Mouse (Mus musculus) small intestine, adult 2 months (tissue): ENCODE results near the gene Sfswap.

Experiments used
- CTCF ChIP-seq: fragments of 200-500 bp; IDR thresholded peaks from 2 replicates; pipeline ENCODE4 v1.5.1; 2012; ENCODE audit warnings: low read depth, mild to moderate bottlenecking, control low read depth, inconsistent platforms, low read length, moderate library complexity, mixed read lengths; ENCODE audit not compliant: insufficient replicate concordance, insufficient read length; ENCODE audit errors: extremely low read depth
- POLR2A ChIP-seq: fragments of 200-500 bp; IDR thresholded peaks from 2 replicates; pipeline ENCODE4 v1.6.1; 2012; ENCODE audit warnings: low read depth, mild to moderate bottlenecking, control low read depth, inconsistent platforms, low read length, moderate library complexity

DNA sequence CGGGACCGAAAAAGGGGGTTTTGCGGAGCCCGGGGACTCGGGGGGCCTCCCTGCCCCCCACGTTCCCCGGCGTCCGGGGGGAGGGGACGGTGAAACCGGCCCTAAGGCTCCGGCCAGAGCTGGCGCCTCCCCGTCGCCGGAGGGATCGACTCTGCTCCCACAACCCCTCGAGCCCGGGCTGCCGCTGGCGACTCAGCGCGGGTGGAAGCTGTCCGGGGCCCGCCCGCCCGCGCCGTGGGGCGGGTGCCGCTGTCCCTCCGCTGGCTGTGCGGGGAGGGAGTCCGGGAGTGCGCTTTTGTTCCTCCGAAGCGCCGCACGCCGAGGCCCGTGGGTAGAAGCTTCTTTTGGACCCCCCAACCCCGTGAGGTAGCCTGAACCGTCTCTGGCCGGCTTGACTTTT is 650 bp downstream of the Sfswap start:
- TF ChIP-seq CTCF (no peak), POLR2A (no peak)
